Mouse (Mus musculus) stomach, embryonic 14.5 days (tissue): ENCODE measurements around the gene Tsc2. TPM values are rescaled to one million over a fixed set of nuclear protein-coding genes. Genes with fewer than 3 reads are reported as not detected.

Experiments
- ATAC-seq: fragments of 200-750 bp; cut with Nextera tagmentation; 2 replicates; pipeline ENCODE4 v1.8.0; 2017; ENCODE audit warnings: low read depth, moderate TSS enrichment; ENCODE audit not compliant: insufficient number of reproducible peaks, insufficient read depth, low FRiP score
- H3K27ac ChIP-seq: fragments of 300-500 bp; sonication (generic); 2 replicates; pipeline ENCODE4 v1.5.1; 2014; ENCODE audit warnings: mild to moderate bottlenecking, low read length, moderate library complexity, mixed read lengths
- H3K27me3 ChIP-seq: fragments of 300-500 bp; sonication (generic); 2 replicates; pipeline ENCODE4 v1.6.1; 2014; ENCODE audit warnings: low read length, control low read depth, mixed read lengths; ENCODE audit not compliant: control insufficient read depth, insufficient read depth
- H3K36me3 ChIP-seq: fragments of 300-500 bp; sonication (generic); 2 replicates; pipeline ENCODE4 v1.6.1; 2014; ENCODE audit warnings: mild to moderate bottlenecking, control low read depth, low read length, moderate library complexity, mixed read lengths; ENCODE audit not compliant: control insufficient read depth, insufficient read depth
- H3K4me1 ChIP-seq: fragments of 300-500 bp; sonication (generic); 2 replicates; pipeline ENCODE4 v1.6.1; 2014; ENCODE audit warnings: low read length, control low read depth, mixed read lengths; ENCODE audit not compliant: control insufficient read depth, insufficient read depth
- H3K4me2 ChIP-seq: fragments of 300-500 bp; sonication (generic); replicated peaks from 2 replicates; pipeline ENCODE4 v1.6.1; 2014; ENCODE audit warnings: low read depth, low read length, control low read depth
- H3K4me3 ChIP-seq: fragments of 300-500 bp; sonication (generic); 2 replicates; pipeline ENCODE4 v1.5.1; 2014; ENCODE audit warnings: low read depth, low read length, control low read depth
- H3K9ac ChIP-seq: fragments of 300-500 bp; sonication (generic); replicated peaks from 2 replicates; pipeline ENCODE4 v1.6.1; 2014; ENCODE audit warnings: low read depth, mild to moderate bottlenecking, control low read depth, low read length, moderate library complexity, mixed read lengths
- H3K9me3 ChIP-seq: fragments of 300-500 bp; sonication (generic); 2 replicates; pipeline ENCODE4 v1.6.1; 2016; ENCODE audit warnings: low read depth, low read length, control low read depth; ENCODE audit not compliant: control insufficient read depth
- WGBS: fragments of 180-500 bp; shearing (Covaris S2); extraction: QIAGEN DNeasy Blood & Tissue Kit; methylation state at CpG from one replicate; pipeline ENCODE4 v1.1.7; 2014; 5-methylcytosine and 5-hydroxymethylcytosine counted together
- polyA plus RNA-seq: library from polyadenylated mRNA; unstranded; fragments of >200 nt; fragmentation: Nextera tagmentation; extraction: Ambion mirVana; gene quantifications from 2 replicates; pipeline ENCODE4 v1.2.1, GENCODE M21; 2014

Tsc2 gene
- polyA plus RNA-seq, 1 experiment from 2014 or later = 57.7 TPM

- Histone ChIP-seq H3K27me3 (no peaks in the 10 kb centered on the region), H3K9me3 (no peaks in the 10 kb centered on the region), H3K9ac (no peak overlapping the region), H3K4me2 (no peak overlapping the region), H3K4me1 (no peaks in the 10 kb centered on the region), H3K36me3 (peaks cover 72% of the 10 kb centered on the region), H3K4me3 (no peak overlapping the region), H3K27ac (no peak overlapping the region)
- no peak for ATAC-seq
- 69% methylated on average over 5 of the region's 5 CpGs for WGBS
These were observed 36.4 kb downstream of the Tsc2 start for GRCm38 (mm10) chr17:24596073-24596466.

DNA sequence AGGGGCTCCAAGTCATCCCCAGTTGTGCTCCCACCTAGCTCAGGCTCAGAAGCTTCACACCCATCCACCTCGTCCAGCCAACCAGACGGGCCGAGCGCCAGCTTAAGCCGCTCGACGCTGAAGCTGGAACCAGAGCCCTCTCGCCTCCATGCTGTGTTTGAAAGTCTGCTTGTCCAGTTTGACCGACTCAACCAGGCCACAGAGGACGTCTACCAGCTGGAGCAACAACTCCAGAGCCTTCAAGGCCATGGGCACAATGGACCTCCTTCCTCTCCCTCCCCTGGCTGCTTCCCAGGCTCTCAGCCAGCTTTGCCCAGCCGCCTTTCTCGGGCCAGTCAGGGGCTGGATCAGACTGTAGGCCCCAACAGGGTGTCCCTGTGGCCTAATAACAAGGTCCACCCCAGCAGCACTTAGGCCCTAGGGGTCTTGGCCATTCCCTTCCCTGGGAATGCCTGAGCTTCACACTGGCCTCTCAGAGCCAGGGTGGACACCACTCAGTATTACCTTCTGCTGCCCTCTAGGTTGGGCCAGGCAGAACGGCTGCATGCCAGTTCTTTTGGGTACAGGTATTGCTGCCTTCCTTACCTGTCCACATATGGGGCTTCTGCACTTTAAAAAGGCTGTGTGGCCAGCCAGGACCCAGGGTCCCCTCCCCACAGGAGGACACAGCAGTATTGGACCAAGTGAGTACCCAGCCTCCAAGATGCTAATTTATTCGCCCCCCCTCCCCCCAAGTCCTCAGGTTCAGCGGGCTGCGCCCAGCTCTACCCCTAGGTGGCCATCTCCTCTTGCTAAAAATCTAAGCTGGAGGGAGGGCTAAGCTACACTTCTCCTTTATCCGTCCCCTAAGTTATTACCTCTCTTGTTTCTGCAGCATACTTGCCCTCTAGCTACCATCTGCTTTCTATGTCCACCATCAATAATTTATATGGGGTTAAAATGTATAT, 37.0 kb downstream of the Tsc2 start:
- no peak overlapping the region for H3K4me3 ChIP-seq
- no peak overlapping the region for H3K4me2 ChIP-seq
- WGBS = 78% methylated on average over 17 of the region's 17 CpGs
- H3K27ac ChIP-seq = no peak overlapping the region
- H3K9ac ChIP-seq = no peak overlapping the region
- H3K36me3 ChIP-seq = peaks cover 77% of the 10 kb centered on the region
- no peak for ATAC-seq
- no peaks in the 10 kb centered on the region for H3K27me3 ChIP-seq
- H3K4me1 ChIP-seq = no peaks in the 10 kb centered on the region
- H3K9me3 ChIP-seq = no peaks in the 10 kb centered on the region

DNA sequence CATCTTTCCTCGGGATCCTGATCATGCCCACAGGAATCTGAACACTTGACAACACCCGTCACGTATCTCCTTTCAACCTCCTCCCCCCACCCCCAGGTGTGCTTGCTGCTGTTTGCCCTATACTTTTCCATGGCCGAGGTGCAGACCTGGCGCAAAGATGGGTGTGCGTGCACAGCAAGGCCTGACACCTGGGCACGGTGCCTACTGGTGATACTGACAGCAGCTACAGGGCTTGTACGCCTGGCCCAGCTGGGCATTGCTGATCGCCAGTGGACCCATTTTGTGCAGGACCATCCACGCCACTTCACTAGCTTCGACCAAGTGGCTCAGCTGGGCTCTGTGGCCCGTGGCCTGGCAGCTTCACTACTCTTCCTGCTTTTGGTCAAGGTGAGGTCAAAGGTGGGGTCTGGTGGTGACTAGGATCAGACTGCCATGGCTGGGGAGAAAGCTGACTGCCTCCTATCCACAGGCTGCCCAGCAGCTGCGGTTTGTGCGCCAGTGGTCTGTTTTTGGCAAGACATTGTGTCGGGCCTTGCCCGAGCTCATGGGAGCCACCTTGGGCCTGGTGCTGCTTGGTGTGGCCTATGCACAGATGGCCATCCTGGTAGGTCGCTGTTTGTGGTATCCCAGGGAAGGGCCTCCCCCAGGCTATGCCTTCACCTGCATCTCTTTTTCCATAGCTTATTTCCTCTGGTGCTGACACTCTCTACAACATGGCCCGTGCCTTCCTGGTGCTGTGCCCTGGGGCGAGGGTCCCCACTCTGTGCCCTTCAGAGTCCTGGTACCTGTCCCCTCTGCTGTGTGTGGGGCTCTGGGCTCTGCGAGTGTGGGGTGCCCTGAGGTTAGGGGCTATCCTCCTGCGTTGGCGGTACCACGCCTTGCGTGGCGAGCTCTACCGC, 38.2 kb downstream of the Tsc2 start:
- Histone ChIP-seq H3K27me3 (no peaks in the 10 kb centered on the region), H3K4me3 (no peak overlapping the region), H3K9me3 (no peaks in the 10 kb centered on the region), H3K4me2 (no peak overlapping the region), H3K27ac (no peak overlapping the region), H3K36me3 (peaks cover 80% of the 10 kb centered on the region), H3K9ac (no peak overlapping the region), H3K4me1 (no peaks in the 10 kb centered on the region)
- no peak for ATAC-seq
- 92% methylated on average over 26 of the region's 26 CpGs for WGBS

DNA sequence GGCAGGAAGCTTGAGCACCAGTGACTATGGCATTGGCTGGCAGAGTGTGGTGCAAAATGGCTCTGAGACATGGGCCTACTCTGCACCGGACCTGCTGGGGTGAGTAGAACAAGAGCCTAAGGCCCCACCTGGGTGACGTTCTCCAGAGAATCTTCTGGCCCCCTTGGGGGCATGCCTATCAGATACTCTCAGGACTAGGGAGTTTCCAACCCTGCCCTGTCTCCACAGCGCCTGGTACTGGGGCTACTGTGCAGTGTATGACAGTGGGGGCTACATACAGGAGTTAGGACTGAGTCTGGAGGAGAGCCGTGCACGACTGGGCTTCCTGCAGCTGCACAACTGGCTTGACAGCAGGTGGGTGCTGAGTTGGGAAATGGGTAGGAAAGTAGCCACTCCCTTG, 39.2 kb downstream of the Tsc2 start:
- 86% methylated on average over 5 of the region's 5 CpGs for WGBS
- no peak for ATAC-seq

GRCm38 (mm10) chr17:24591695-24592094, 40.7 kb downstream of the Tsc2 start:
- Histone ChIP-seq H3K4me3 (no peak overlapping the region), H3K9me3 (no peaks in the 10 kb centered on the region), H3K27me3 (no peaks in the 10 kb centered on the region), H3K9ac (no peak overlapping the region), H3K27ac (no peak overlapping the region), H3K4me1 (no peaks in the 10 kb centered on the region), H3K4me2 (no peak overlapping the region), H3K36me3 (peaks cover 82% of the 10 kb centered on the region)
- 93% methylated on average over 5 of the region's 5 CpGs for WGBS
- ATAC-seq = no peak

More for the DNA sequence above, 39.2 kb downstream of the Tsc2 start:
- H3K4me3 ChIP-seq = no peak overlapping the region
- H3K9ac ChIP-seq = no peak overlapping the region
- peaks cover 81% of the 10 kb centered on the region for H3K36me3 ChIP-seq
- H3K27me3 ChIP-seq = no peaks in the 10 kb centered on the region
- no peaks in the 10 kb centered on the region for H3K9me3 ChIP-seq
- H3K4me1 ChIP-seq = no peaks in the 10 kb centered on the region
- H3K27ac ChIP-seq = no peak overlapping the region
- H3K4me2 ChIP-seq = no peak overlapping the region

DNA sequence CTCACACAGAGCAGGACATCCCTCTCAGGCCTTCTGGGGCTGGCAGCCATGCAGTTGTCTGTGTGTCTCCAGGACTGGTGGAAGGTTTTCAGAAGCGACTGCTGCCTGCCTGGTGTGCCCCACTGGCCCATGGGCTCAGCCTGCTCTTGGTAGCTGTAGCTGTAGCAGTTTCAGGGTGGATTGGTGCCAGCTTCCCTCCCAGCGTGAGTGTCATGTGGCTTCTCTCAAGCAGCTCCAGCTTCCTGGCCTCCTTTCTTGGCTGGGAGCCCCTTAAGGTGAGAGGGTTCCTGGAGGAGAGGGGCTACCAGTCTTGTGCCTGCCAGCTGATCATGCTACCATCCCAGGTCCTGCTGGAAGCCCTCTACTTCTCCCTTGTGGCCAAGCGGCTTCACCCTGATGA, 41.5 kb downstream of the Tsc2 start:
- Histone ChIP-seq H3K36me3 (peaks cover 80% of the 10 kb centered on the region), H3K4me2 (no peak overlapping the region), H3K27me3 (no peaks in the 10 kb centered on the region), H3K9ac (no peak overlapping the region), H3K27ac (no peak overlapping the region), H3K4me1 (no peaks in the 10 kb centered on the region), H3K9me3 (no peaks in the 10 kb centered on the region), H3K4me3 (no peak overlapping the region)
- WGBS = 89% methylated on average over 3 of the region's 3 CpGs
- ATAC-seq = no peak

GRCm38 (mm10) chr17:24586532-24586931, 45.9 kb downstream of the Tsc2 start:
- no peak overlapping the region for H3K4me2 ChIP-seq
- H3K36me3 ChIP-seq = peaks cover 69% of the 10 kb centered on the region
- 89% methylated on average over 4 of the region's 4 CpGs for WGBS
- no peak overlapping the region for H3K4me3 ChIP-seq
- H3K27me3 ChIP-seq = no peaks in the 10 kb centered on the region
- no peak for ATAC-seq
- H3K4me1 ChIP-seq = no peaks in the 10 kb centered on the region
- H3K27ac ChIP-seq = no peak overlapping the region
- H3K9ac ChIP-seq = no peak overlapping the region
- no peaks in the 10 kb centered on the region for H3K9me3 ChIP-seq

DNA sequence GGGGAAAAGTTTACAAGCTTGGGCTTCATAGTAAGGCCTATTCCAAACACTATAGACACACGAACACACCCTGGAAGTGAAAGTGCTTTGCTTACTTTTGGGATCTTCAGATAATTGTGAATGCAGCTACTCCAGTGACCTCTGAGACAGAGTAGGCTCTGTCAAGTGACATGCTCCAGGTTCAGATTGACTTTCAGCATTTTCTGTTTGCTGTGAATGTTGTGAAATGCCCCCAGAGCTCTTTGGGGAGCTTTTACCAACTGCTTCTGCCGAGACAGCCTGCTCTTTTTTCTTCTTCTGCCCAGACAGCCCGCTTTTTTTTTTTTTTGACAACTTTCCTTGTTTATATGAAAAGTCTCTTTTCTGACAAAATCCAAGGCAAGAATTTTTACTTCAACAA, 47.9 kb downstream of the Tsc2 start:
- Histone ChIP-seq H3K27ac (no peak overlapping the region), H3K9ac (no peak overlapping the region), H3K36me3 (peaks cover 73% of the 10 kb centered on the region), H3K27me3 (no peaks in the 10 kb centered on the region), H3K4me2 (no peak overlapping the region), H3K4me3 (no peak overlapping the region), H3K4me1 (no peaks in the 10 kb centered on the region), H3K9me3 (no peaks in the 10 kb centered on the region)
- WGBS = 59% methylated on average over 3 of the region's 3 CpGs
- no peak for ATAC-seq
